Mouse (Mus musculus): ENCODE data around the gene Pex3. TPM values are rescaled to one million over a fixed set of nuclear protein-coding genes. Genes with fewer than 3 reads are reported as not detected.

Pex3 gene
- polyA plus RNA-seq, 2 experiments = 7.5 to 10.6 TPM

DNA sequence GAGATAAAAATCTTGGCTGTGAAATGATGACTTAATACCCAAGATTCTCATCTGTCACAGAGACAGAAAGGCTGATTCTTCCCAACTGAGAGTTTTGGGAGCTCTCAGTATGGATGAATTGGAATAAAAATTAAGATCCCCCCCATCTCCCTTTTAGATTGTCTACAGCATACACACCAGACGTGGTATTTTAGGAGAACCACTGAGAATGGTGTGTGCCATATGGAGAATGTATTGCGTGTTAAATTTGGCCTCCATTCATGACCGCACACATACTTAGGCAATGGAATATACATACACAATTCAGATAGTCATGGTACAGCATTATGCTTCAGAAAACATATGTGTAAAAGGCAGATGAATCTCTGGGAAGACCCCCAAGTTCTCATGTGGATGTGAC, 40.6 kb upstream of the Pex3 start:
- H3K27me3 ChIP-seq (ENCODE audit: control insufficient read depth, insufficient read depth, low read length) = no peaks in the 10 kb centered on the region
- no peaks in the 10 kb centered on the region for H3K4me1 ChIP-seq (replicated peaks; ENCODE audit: control insufficient read depth in 2 of 2, insufficient read depth in 2 of 2, low read length in 1 of 2)
- no peaks in the 10 kb centered on the region for H3K36me3 ChIP-seq (replicated peaks; ENCODE audit: control insufficient read depth, insufficient read depth, low read depth)
- ATAC-seq (ENCODE audit: insufficient read depth) (no peak), DNase-seq (ENCODE audit: low read depth in 3 of 3, low spot score in 3 of 3) (no peak)
- H3K4me3 ChIP-seq (ENCODE audit: insufficient read depth in 1 of 2, low read depth in 2 of 2, low read length in 2 of 2) = no peak overlapping the region
- TF ChIP-seq EP300 (IDR thresholded peaks at IDR 0.05; ENCODE audit: low read depth) (no peak), CTCF (IDR thresholded peaks at IDR 0.05; ENCODE audit: low read depth) (no peak)
- H3K9me3 ChIP-seq (ENCODE audit: control insufficient read depth, low read length) = no peaks in the 10 kb centered on the region
- no peak overlapping the region for H3K9ac ChIP-seq (replicated peaks)
- 65% methylated on average over 3 of the region's 3 CpGs for WGBS (ENCODE audit: insufficient replicate concordance)
- no peak overlapping the region for H3K4me2 ChIP-seq (ENCODE audit: low read depth)
- H3K27ac ChIP-seq = no peak overlapping the region

DNA sequence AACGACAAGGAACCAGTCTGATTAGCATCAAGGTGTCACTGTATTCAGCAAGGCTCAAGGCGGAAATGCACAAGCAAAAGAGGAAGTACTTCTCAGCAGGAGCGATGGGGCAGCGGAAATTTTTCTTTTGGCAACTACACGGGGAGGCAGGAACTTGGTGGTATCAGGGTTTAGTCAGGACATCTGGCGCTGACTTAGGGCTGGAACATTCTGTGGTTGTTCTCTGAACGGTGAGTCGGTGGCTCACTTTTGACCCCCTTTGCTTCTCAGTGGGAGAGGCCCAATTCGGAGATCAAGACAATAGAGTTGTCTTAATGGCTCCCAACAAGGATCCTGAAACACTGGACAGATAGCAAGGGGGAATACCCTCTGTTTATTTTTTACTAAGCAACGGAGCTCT, 39.3 kb upstream of the Pex3 start:
- Histone ChIP-seq H3K4me1 (replicated peaks; ENCODE audit: control insufficient read depth in 2 of 2, insufficient read depth in 2 of 2, low read length in 1 of 2) (no peaks in the 10 kb centered on the region), H3K4me2 (ENCODE audit: low read depth) (no peak overlapping the region), H3K27ac (no peak overlapping the region), H3K27me3 (ENCODE audit: control insufficient read depth, insufficient read depth, low read length) (no peaks in the 10 kb centered on the region), H3K36me3 (replicated peaks; ENCODE audit: control insufficient read depth, insufficient read depth, low read depth) (no peaks in the 10 kb centered on the region), H3K9me3 (ENCODE audit: control insufficient read depth, low read length) (no peaks in the 10 kb centered on the region), H3K9ac (replicated peaks) (no peak overlapping the region), H3K4me3 (ENCODE audit: insufficient read depth in 1 of 2, low read depth in 2 of 2, low read length in 2 of 2) (no peak overlapping the region)
- TF ChIP-seq EP300 (IDR thresholded peaks at IDR 0.05; ENCODE audit: low read depth) (no peak), CTCF (IDR thresholded peaks at IDR 0.05; ENCODE audit: low read depth) (no peak)
- DNase-seq (ENCODE audit: low read depth in 3 of 3, low spot score in 3 of 3) = no peak
- ATAC-seq (ENCODE audit: insufficient read depth) = no peak
- 69% methylated on average over 10 of the region's 10 CpGs for WGBS (ENCODE audit: insufficient replicate concordance)

DNA sequence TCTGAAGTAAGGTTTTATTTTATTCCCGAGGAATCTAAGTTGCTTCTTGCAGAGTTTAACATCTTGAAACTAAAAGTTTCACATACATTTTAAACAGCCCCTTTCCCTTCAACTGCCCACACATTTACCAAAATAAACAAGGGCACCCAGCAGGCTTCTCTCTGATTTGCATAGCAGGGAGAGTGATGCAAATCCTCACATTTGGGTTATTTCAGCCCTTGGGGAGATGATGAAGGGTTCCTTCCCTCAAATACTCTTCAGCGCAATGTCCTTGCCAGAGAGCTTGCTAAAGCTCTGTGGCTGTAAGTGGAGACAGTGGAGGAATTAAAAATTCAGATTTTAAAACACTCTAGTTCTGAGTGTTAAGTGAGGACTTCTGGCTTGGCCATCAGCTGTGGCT, 35.0 kb upstream of the Pex3 start:
- no peaks in the 10 kb centered on the region for H3K9me3 ChIP-seq (ENCODE audit: control insufficient read depth, low read length)
- no peak overlapping the region for H3K4me2 ChIP-seq (ENCODE audit: low read depth)
- H3K4me1 ChIP-seq (replicated peaks; ENCODE audit: control insufficient read depth in 2 of 2, insufficient read depth in 2 of 2, low read length in 1 of 2) = no peaks in the 10 kb centered on the region
- TF ChIP-seq CTCF (IDR thresholded peaks at IDR 0.05; ENCODE audit: low read depth) (no peak), EP300 (IDR thresholded peaks at IDR 0.05; ENCODE audit: low read depth) (no peak)
- no peaks in the 10 kb centered on the region for H3K27me3 ChIP-seq (ENCODE audit: control insufficient read depth, insufficient read depth, low read length)
- WGBS (ENCODE audit: insufficient replicate concordance) = 55% methylated on average over 2 of the region's 2 CpGs
- DNase-seq (ENCODE audit: low read depth in 3 of 3, low spot score in 3 of 3) (no peak), ATAC-seq (ENCODE audit: insufficient read depth) (no peak)
- no peak overlapping the region for H3K27ac ChIP-seq
- no peak overlapping the region for H3K4me3 ChIP-seq (ENCODE audit: insufficient read depth in 1 of 2, low read depth in 2 of 2, low read length in 2 of 2)
- no peak overlapping the region for H3K9ac ChIP-seq (replicated peaks)
- H3K36me3 ChIP-seq (replicated peaks; ENCODE audit: control insufficient read depth, insufficient read depth, low read depth) = no peaks in the 10 kb centered on the region

DNA sequence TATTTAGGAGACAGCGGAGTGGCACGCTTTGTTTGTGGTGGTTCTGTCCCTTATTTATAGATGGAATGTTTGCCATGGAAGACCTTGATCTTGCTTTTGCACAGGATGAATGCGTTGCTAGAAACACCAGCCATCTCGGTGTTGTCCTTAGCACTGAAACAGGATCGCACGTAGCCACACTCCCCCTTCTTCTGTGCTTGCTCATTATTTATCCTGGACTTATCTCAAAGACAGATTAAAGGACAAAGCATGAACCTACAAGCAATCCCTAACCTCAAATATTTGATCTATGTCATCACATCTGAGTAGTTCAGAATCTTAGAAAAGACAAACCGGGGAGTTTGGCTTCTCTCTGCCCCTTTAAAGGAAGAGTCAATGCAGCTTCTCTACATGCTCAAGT, 24.2 kb upstream of the Pex3 start:
- Histone ChIP-seq H3K27ac (no peak overlapping the region), H3K4me1 (replicated peaks; ENCODE audit: control insufficient read depth in 2 of 2, insufficient read depth in 2 of 2, low read length in 1 of 2) (no peaks in the 10 kb centered on the region), H3K4me2 (ENCODE audit: low read depth) (no peak overlapping the region), H3K9ac (replicated peaks) (no peak overlapping the region), H3K27me3 (ENCODE audit: control insufficient read depth, insufficient read depth, low read length) (no peaks in the 10 kb centered on the region), H3K4me3 (ENCODE audit: insufficient read depth in 1 of 2, low read depth in 2 of 2, low read length in 2 of 2) (no peak overlapping the region), H3K36me3 (replicated peaks; ENCODE audit: control insufficient read depth, insufficient read depth, low read depth) (no peaks in the 10 kb centered on the region), H3K9me3 (ENCODE audit: control insufficient read depth, low read length) (no peaks in the 10 kb centered on the region)
- no peak for DNase-seq (ENCODE audit: low read depth in 3 of 3, low spot score in 3 of 3)
- TF ChIP-seq EP300 (IDR thresholded peaks at IDR 0.05; ENCODE audit: low read depth) (no peak), CTCF (IDR thresholded peaks at IDR 0.05; ENCODE audit: low read depth) (no peak)
- ATAC-seq (ENCODE audit: insufficient read depth) = no peak
- WGBS (ENCODE audit: insufficient replicate concordance) = 69% methylated on average over 7 of the region's 7 CpGs

DNA sequence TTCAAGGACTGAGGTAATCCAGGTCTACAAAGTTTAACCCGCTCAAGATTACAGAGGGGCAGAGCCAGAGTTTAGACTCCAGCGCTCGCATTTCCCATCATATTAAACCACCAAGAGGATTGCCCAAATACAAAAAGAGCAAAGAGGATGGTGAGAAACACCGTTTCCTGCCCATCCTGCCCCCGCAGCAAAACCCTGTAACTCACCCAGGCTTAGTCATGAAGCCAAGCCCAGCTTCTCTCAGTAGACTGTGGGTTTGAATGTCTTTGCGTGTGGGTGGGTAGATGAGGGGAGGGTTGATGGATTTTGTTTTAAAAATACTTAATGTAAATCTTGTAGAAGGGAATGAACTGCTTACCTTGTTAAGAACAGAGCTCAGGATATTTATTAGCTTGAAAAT, 19.5 kb upstream of the Pex3 start:
- Histone ChIP-seq H3K4me3 (ENCODE audit: insufficient read depth in 1 of 2, low read depth in 2 of 2, low read length in 2 of 2) (no peak overlapping the region), H3K36me3 (replicated peaks; ENCODE audit: control insufficient read depth, insufficient read depth, low read depth) (no peaks in the 10 kb centered on the region), H3K27ac (no peak overlapping the region), H3K27me3 (ENCODE audit: control insufficient read depth, insufficient read depth, low read length) (no peaks in the 10 kb centered on the region), H3K9me3 (ENCODE audit: control insufficient read depth, low read length) (no peaks in the 10 kb centered on the region), H3K4me2 (ENCODE audit: low read depth) (no peak overlapping the region), H3K4me1 (replicated peaks; ENCODE audit: control insufficient read depth in 2 of 2, insufficient read depth in 2 of 2, low read length in 1 of 2) (no peaks in the 10 kb centered on the region), H3K9ac (replicated peaks) (no peak overlapping the region)
- ATAC-seq (ENCODE audit: insufficient read depth) (no peak), DNase-seq (ENCODE audit: low read depth in 3 of 3, low spot score in 3 of 3) (no peak)
- WGBS (ENCODE audit: insufficient replicate concordance) = 67% methylated on average over 6 of the region's 6 CpGs
- TF ChIP-seq EP300 (IDR thresholded peaks at IDR 0.05; ENCODE audit: low read depth) (no peak), CTCF (IDR thresholded peaks at IDR 0.05; ENCODE audit: low read depth) (no peak)
